Mouse (Mus musculus) forebrain, embryonic 11.5 days (tissue): Measurements from ENCODE around the gene Ackr1. TPM values are rescaled to one million over a fixed set of nuclear protein-coding genes. Genes with fewer than 3 reads are reported as not detected.
A peak's percentile ranks its signal among the peaks of the same experiment; 100 is the strongest.
"Not testable (repeated sequence)": the region's sequence is repeated elsewhere in the genome, so short reads cannot be mapped to it uniquely, and the experiment has no call there.

Experiments used
- ATAC-seq: fragments of 200-750 bp; cut with Nextera tagmentation; replicated peaks from 2 replicates; pipeline ENCODE4 v1.8.0; 2017; ENCODE audit warnings: moderate TSS enrichment; ENCODE audit not compliant: low FRiP score
- DNase-seq: peaks from one replicate; pipeline ENCODE4 v3.0.0-alpha.2; 2017; ENCODE audit warnings: low spot score
- H3K27ac ChIP-seq: fragments of 300-500 bp; sonication (generic); 2 replicates; pipeline ENCODE4 v1.5.1; 2014; ENCODE audit warnings: low read depth, low read length
- H3K27me3 ChIP-seq: fragments of 300-500 bp; sonication (generic); 2 replicates; pipeline ENCODE4 v1.6.1; 2014; ENCODE audit warnings: mild to moderate bottlenecking, low read length, mixed read lengths; ENCODE audit not compliant: control insufficient read depth, insufficient read depth
- H3K36me3 ChIP-seq: fragments of 300-500 bp; sonication (generic); 2 replicates; pipeline ENCODE4 v1.6.1; 2014; ENCODE audit warnings: mild to moderate bottlenecking, low read length, moderate library complexity, mixed read lengths; ENCODE audit not compliant: control insufficient read depth, insufficient read depth
- H3K4me1 ChIP-seq: fragments of 300-500 bp; sonication (generic); replicated peaks from 2 replicates; pipeline ENCODE4 v1.6.1; 2014; ENCODE audit warnings: low read length, mixed read lengths; ENCODE audit not compliant: control insufficient read depth, insufficient read depth
- H3K4me2 ChIP-seq: fragments of 300-500 bp; sonication (generic); 2 replicates; pipeline ENCODE4 v1.6.1; 2014; ENCODE audit warnings: low read depth, mild to moderate bottlenecking, low read length, moderate library complexity, mixed read lengths; ENCODE audit not compliant: severe bottlenecking
- H3K4me3 ChIP-seq: fragments of 300-500 bp; sonication (generic); 2 replicates; pipeline ENCODE4 v1.5.1; 2014; ENCODE audit warnings: low read depth, low read length
- H3K9ac ChIP-seq: fragments of 300-500 bp; sonication (generic); 2 replicates; pipeline ENCODE4 v1.6.1; 2014; ENCODE audit warnings: low read length
- H3K9me3 ChIP-seq: fragments of 300-500 bp; sonication (generic); 2 replicates; pipeline ENCODE4 v1.6.1; 2016; ENCODE audit warnings: low read length, mixed read lengths; ENCODE audit not compliant: control insufficient read depth
- WGBS: fragments of 180-500 bp; shearing (Covaris S2); extraction: QIAGEN DNeasy Blood & Tissue Kit; methylation state at CpG from one replicate; pipeline ENCODE4 v1.1.7; 2014; 5-methylcytosine and 5-hydroxymethylcytosine counted together
- polyA plus RNA-seq: library from polyadenylated mRNA; unstranded; fragments of >200 nt; fragmentation: Nextera tagmentation; extraction: Ambion mirVana; gene quantifications from 2 replicates; pipeline ENCODE4 v1.2.1, GENCODE M21; 2014

Ackr1 gene
- polyA plus RNA-seq, 1 experiment from 2014 or later = 4.5 TPM

- DNase-seq (no peak), ATAC-seq (no peak)
Measured at GRCm38 (mm10) chr1:173324961-173325360, 8.6 kb downstream of the Ackr1 start.

GRCm38 (mm10) chr1:173323839-173324585 is 9.5 kb downstream of the Ackr1 start:
- Histone ChIP-seq H3K27me3 (no peaks in the 10 kb centered on the region), H3K4me1 (no peaks in the 10 kb centered on the region), H3K36me3 (no peaks in the 10 kb centered on the region), H3K27ac (no peak overlapping the region), H3K9me3 (no peaks in the 10 kb centered on the region), H3K4me2 (no peak overlapping the region), H3K4me3 (no peak overlapping the region), H3K9ac (no peak overlapping the region)
- ATAC-seq (no peak), DNase-seq (peak; percentile 69)
- WGBS = 31% methylated on average over 5 of the region's 5 CpGs

More at GRCm38 (mm10) chr1:173324961-173325360, 8.6 kb downstream of the Ackr1 start:
- Histone ChIP-seq H3K4me2 (no peak overlapping the region), H3K9ac (no peak overlapping the region), H3K27me3 (no peaks in the 10 kb centered on the region), H3K4me1 (no peaks in the 10 kb centered on the region), H3K4me3 (no peak overlapping the region), H3K9me3 (no peaks in the 10 kb centered on the region), H3K27ac (no peak overlapping the region), H3K36me3 (no peaks in the 10 kb centered on the region)
- 76% methylated on average over 4 of the region's 4 CpGs for WGBS

- no peak overlapping the region for H3K27ac ChIP-seq
- H3K9me3 ChIP-seq = no peaks in the 10 kb centered on the region
- WGBS = 68% methylated on average over 6 of the region's 6 CpGs
- no peaks in the 10 kb centered on the region for H3K4me1 ChIP-seq
- no peak for DNase-seq
- H3K4me2 ChIP-seq = no peak overlapping the region
- no peak overlapping the region for H3K9ac ChIP-seq
- H3K4me3 ChIP-seq = no peak overlapping the region
- ATAC-seq = no peak
- H3K27me3 ChIP-seq = no peaks in the 10 kb centered on the region
- no peaks in the 10 kb centered on the region for H3K36me3 ChIP-seq
Measured at GRCm38 (mm10) chr1:173322249-173322627, 11.3 kb downstream of the Ackr1 start.

- Histone ChIP-seq H3K9me3 (no peaks in the 10 kb centered on the region), H3K36me3 (no peaks in the 10 kb centered on the region), H3K4me3 (no peak overlapping the region), H3K27me3 (no peaks in the 10 kb centered on the region), H3K9ac (no peak overlapping the region), H3K27ac (no peak overlapping the region), H3K4me2 (no peak overlapping the region), H3K4me1 (no peaks in the 10 kb centered on the region)
- 76% methylated on average over 8 of the region's 8 CpGs for whole genome bisulfite sequencing
- DNase-seq (no peak), ATAC-seq (no peak)
Measured at GRCm38 (mm10) chr1:173321593-173322248, 11.8 kb downstream of the Ackr1 start.

- Histone ChIP-seq H3K9ac (no peak overlapping the region), H3K27ac (no peak overlapping the region), H3K4me2 (no peak overlapping the region), H3K36me3 (no peaks in the 10 kb centered on the region), H3K27me3 (no peaks in the 10 kb centered on the region), H3K9me3 (no peaks in the 10 kb centered on the region), H3K4me1 (no peaks in the 10 kb centered on the region), H3K4me3 (no peak overlapping the region)
- DNase-seq = no peak
- WGBS = 97% methylated on average over 2 of the region's 2 CpGs
- ATAC-seq = no peak
Measured at GRCm38 (mm10) chr1:173317925-173318477, 15.5 kb downstream of the Ackr1 start.

- H3K9ac ChIP-seq = no peak overlapping the region
- H3K36me3 ChIP-seq = no peaks in the 10 kb centered on the region
- DNase-seq (no peak), ATAC-seq (no peak)
- H3K4me2 ChIP-seq = no peak overlapping the region
- no peak overlapping the region for H3K4me3 ChIP-seq
- H3K9me3 ChIP-seq = no peaks in the 10 kb centered on the region
- no peak overlapping the region for H3K27ac ChIP-seq
- H3K4me1 ChIP-seq = no peaks in the 10 kb centered on the region
- H3K27me3 ChIP-seq = no peaks in the 10 kb centered on the region
- 86% methylated on average over 3 of the region's 3 CpGs for WGBS
Measured at GRCm38 (mm10) chr1:173315725-173316124, 17.8 kb downstream of the Ackr1 start.

- WGBS = 91% methylated on average over 7 of the region's 7 CpGs
- not testable (repeated sequence) for DNase-seq, H3K36me3 ChIP-seq, H3K4me2 ChIP-seq, H3K27ac ChIP-seq, H3K9me3 ChIP-seq, ATAC-seq, H3K4me1 ChIP-seq, H3K27me3 ChIP-seq, H3K9ac ChIP-seq, H3K4me3 ChIP-seq
Measured at GRCm38 (mm10) chr1:173313535-173314050, 20.0 kb downstream of the Ackr1 start.

GRCm38 (mm10) chr1:173302795-173303194 is 30.8 kb downstream of the Ackr1 start:
- not testable (repeated sequence) for H3K9me3 ChIP-seq, H3K9ac ChIP-seq, H3K36me3 ChIP-seq, H3K27ac ChIP-seq, H3K4me1 ChIP-seq, H3K4me3 ChIP-seq, H3K27me3 ChIP-seq, DNase-seq, ATAC-seq, H3K4me2 ChIP-seq
- 66% methylated on average over 3 of the region's 3 CpGs for WGBS
